Mouse (Mus musculus) v-Abl transformed pro-B cells (cell line): Measurements from ENCODE around the gene Dbx1.

Source experiments
- in situ Hi-C, 2 experiments: fragments of 400-800 bp; cut with MboI; formaldehyde crosslinking; loops; one replicate each; pipeline ENCODE4 v1.15.1; 2025; ENCODE audit not compliant: unreplicated experiment in 2 of 2

Dbx1 gene

DNA sequence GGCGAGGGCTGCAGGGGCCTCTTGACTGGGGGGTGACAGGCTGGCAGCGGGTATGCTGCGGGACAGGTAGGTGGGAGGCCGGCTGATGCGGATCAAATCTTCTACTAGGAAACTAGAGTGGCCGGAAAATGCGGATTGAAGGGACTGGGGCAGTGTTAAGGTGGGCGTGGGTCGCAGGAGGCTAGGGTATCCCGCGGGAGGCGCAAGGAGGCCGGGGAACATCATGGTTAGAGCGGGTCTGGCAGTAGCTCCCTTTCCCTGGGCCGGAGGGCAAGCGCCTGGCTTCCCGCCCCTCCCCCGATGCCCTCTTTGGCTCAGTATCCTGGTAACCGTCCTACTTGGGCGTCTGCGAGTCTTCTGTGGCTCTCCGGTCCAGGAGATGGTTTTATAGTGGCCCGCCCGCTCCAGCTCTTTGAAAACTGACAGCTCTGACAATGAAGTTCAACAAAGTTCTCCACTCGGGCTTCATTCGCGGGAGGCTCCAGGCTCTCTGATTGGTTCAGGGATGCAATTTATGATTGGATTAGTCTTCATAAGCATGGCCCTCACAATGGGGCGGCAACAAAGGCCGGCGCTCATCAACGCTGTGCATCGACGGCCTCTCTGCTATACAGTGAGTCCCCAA, at the start of gene Dbx1:
Gene Dbx1, minus strand, starts transcription at position 359 of the 625 bp plus-strand sequence.
- in situ Hi-C loops: no loop called here

DNA sequence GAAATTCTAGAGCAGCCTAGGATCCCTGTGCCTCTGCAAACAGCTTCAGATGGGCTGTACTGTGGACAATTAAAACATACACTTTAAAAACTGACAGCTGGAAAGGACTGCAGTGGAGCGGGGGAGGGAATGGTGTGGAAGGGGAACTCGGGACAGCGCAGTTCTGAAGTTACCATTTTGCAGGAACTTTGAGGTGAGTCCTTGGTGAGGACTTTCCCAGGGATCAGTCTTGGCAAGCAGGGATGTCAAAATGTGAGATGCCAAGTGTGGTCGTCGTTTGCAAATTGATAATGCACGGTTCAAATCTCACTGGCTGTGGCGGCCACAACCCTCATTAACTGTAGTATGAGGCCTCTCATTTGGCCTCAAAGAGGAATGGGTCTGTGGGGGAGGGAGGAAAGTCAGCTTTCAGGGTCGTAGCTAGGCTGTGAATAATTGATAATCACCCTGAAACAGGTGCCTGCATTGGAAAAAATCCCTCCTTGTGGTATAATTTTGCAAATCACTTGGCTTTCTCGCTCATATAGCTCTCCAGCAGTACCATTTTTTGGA, 42.3 kb upstream of the Dbx1 start:
- in situ Hi-C loops: no loop called here

DNA sequence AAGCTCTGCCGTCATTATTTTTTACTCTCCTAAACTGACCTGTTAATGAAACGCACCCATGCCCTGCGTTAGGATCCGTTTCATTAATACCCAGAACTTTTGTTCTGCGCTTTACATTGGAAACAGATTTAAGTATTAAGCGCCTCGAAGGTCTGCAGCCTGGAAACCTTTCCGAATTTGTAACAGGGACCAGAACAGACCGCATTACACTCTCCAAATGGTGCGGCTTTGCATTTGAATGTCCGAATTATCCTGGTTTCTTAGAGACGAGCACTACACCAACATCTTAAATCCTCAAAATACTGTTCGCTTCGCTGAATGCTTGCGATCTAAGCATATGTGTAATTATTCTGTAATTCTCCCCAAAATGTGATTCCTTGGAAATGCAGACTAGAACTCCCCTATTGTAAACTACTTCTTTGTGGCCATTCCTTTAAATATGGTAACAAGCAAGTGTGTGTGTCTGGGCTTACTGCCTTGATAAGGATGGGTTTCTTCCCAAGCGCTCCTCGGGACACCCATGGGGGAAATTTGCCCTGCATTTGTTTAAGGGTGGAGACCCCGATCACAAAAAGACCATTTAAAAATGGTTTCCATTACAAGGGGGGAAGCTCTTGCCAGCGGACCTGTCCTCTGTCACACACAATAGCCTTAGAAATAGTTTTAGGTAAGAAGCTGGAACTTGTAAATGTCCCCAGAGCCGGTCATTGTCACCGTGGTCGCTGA, 41.6 kb upstream of the Dbx1 start:
- in situ Hi-C loops: no loop called here

DNA sequence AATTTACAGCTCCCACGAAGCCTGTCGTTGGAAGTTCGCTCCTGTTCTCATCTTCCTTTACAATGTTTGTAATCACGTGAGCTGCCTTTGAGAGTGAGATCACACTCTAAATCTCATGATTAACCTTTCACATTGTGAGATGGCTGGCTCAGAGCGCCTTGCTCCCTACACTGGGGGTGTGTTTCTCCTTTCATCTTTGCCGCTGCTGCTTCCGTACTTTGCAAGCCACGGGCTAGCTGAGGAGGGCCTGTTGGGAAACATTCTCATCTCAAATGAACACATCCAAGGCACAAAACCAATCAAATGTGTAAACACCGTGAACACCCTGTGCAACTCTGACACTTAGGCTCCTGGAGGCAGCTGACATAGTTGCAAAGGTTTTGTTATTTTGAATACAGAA, 40.5 kb upstream of the Dbx1 start:
- in situ Hi-C loops: no loop called here

DNA sequence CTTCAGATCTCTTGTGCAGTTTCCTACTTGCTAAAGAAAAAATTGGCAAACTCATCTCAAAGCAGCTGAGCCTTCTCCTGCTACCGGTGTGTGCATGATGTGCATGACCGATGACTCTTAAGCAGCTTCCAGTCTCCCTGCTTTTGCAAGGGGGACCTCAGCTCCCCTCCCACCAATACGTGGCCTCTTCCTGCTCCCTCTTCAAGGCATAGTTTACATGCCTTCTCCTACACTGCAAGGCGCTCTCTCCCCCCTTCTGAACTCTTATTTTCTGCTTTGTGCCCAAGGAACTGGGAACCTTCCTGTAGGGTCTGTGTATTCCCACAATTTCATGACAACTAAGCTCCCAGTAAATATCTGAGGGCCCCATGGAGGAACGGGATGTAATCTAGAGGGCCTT, 40.0 kb upstream of the Dbx1 start:
- in situ Hi-C loops: no loop called here

DNA sequence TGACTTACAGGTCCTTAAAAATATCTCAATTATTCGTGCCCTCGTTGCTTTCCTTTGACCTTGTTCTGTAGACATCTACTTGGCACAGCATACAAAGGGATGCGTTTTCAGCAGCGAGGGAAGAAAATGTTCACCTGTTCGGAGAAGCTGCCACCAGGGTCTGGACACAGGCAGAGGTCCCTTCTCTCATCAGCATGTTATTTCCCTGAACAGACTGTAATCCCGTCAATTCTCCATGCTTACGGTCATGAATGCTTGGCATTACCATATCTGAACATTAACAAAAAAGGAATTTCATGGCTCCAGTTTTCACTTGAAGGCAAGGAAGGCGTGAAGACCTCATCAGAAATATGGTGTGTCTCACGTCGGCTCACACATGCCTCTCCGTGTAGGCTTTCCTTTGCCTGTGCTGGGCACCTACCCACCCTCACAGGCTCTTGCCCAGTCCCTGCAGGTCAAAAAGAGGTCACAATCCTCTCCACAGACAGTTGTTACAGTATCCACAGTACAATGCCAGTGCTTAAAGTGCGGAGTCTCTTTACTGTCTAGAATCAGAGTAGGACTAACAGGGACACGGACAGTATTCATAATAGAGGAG, 31.7 kb upstream of the Dbx1 start:
- in situ Hi-C loops: no loop called here

DNA sequence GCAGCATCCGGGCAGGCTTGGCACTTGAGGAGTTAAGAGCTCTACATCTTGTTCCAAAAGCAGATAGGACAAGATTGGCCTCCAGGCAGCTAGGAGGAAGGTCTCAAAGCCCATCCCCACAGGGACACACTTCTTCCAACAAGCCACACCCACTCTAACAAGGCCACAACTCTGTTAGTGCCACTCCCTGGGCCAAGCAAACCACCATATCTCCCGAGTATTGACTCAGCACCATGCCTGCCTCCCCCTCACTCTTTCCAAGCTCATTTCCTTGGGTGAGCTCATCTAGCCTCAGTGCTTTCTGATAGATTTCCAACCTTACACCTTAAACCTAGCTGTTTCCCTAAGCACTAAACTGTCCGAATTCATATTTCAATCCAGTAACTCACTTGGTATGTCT, 26.9 kb upstream of the Dbx1 start:
- in situ Hi-C loops: no loop called here

DNA sequence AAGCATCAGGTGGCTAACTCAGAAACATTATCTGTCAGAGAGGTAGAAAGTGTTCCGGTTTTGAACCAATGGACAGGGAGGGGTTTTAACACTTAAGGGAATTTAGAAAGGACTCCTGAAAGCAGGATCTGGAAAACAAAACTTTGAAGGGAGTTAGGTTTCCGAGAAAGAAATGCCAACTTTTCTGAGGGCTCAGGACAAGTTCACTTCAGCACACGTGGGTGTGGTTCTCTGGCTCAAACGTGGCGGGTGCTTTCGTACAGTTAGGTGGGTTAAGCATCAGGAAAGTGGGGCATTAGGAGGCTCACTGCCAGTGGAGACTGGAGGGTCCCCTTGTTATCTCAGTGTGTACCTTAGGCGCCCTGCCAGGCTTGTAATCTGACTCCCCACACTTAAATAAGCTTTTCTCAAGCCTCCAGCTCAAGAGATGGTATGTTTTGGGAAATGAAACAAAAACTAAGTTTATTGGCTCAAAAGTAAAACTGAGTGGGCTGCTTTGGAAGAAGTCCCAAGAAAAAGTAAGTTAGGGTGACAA, 25.9 kb upstream of the Dbx1 start:
- in situ Hi-C loops: no loop called here

DNA sequence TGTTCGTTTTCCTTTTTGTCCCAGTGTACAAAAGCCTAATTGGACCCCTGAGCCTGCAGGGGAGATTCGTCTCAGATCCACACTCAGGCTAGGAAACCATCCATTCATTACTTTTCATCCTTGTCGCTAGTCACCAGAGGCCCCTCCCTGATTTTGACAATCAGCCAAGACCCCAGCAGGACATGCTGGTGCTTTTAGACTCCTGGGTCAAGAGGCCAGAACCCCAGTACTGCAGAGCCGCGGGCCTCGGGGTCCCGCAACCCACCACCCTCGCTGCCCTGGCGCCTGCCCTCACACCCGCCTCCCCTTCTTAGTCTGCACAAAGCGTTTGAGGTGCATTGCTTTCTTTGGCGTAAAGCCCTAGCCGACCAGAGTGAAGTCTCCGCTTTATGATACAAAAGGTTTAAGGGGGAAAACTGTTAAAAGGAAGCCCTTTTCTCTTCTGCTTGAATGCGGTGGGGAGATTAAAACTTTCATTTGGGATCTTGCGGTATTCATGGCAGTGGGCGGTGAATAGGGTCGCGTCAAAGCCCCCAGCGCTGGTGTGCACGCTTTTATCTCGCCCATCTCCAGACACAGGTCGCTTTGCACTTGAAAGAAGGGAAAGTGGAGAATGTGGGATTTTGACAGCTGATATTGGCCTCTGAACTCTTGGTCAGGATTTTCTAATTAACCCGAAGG, 25.3 kb upstream of the Dbx1 start:
- in situ Hi-C loops: no loop called here

DNA sequence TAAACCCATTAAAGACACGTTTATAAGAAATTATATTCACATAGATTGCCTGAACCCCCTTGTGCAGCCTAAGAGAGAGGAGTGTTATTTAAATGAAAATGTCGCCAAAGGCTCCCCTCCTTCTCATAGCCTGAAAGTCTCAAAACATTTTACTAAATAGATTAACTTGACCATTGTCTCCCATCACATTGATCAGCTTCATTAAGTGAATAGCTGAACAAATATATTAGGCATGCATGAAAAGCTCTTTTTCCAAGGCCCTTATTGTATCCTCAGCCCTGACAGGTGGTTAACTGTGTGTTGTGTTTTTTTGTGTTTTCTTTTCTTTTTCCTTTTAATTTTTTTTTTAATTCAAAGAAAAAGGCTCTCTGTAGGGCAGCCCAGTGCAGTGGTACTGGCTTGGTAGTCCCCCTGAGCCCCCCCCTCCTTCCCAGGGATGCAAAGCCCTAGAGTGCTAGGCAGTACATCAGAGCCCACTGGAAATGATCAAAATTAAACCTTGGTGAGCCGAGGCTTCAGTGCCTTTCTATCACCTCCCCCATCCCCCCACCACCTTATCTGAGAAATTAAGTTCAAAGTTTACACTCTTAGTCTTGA, 4.2 kb upstream of the Dbx1 start:
- in situ Hi-C loops: no loop called here

DNA sequence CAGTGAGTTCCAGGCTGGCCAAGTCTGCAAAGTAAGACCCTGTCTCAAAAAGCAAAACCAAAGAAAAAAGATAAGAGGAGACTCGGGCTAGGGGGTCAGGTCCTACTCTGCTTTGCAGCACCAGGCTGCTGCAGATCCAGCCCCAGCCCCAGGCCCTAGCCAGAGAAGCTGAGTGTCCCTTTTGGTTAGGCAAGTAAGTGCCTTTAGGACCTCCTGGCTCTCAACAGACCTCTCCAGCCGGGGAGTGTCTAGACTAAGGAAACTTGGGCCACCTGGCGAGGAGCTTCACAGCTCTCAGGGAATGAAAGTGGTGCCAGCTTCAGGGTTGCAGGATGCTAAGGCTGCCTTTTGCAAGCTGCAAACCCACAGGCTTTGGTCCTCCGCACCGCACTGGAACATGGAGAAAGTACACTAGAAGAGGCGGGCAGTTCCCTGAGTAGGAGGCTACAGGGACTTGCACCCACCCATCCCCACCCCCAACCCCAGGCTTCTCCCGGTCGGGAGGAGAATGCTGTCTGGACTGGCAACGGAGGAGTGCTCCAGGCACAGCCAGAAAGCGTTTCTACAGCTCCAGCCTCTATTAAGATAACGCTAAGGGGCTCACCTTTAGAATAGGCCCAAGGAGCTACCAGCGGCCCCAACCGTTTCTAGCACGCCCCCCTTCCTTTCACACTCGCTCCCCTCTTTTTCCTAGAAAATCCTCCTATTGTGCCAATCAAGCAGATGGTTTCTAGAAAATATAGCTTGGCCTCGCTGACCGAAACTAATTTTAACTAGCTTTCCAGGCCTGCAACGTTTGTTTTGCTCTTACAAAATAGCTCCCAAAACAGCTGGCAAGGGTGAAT, 3.4 kb upstream of the Dbx1 start:
- in situ Hi-C loops: no loop called here

DNA sequence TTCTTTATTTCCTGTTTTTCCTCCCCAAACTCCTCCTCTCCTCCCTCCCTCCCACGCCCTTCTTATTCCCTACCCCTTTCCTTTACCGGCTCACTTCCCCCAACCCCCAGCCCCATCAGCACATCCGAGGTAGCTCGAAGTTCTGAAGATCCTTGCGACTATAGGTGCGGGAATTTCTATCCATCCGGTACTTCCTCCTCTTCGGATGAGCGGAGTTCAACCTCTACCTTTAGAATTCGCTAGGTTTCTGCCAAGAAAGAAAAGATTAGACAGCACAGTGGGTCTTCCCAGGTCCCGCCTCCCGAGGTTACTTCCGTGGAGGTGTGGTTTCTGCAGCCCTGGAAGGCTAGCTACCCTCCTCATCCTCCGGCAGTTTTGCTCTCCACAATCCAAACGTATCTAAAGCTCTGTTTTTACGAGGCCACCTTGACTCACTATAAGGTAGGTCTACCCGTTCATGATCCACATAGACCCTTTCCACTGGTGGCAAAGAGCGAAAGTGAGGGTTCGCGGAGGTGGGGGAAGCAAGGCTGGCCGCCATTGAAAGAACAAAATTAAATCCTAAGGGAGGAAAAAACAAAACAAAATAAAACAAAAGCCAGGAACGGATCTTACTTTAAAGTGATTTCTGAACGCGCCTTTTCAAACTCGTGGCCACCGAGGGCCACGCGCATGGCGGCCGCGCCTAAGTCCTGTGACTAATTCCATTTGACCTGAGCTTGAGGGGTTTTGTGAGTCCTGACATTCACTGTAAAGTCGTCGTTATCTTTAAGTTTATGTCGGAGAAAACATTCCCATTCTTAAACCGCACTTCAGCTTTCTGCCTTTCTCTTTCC, 2.5 kb upstream of the Dbx1 start:
- in situ Hi-C loops: no loop called here

DNA sequence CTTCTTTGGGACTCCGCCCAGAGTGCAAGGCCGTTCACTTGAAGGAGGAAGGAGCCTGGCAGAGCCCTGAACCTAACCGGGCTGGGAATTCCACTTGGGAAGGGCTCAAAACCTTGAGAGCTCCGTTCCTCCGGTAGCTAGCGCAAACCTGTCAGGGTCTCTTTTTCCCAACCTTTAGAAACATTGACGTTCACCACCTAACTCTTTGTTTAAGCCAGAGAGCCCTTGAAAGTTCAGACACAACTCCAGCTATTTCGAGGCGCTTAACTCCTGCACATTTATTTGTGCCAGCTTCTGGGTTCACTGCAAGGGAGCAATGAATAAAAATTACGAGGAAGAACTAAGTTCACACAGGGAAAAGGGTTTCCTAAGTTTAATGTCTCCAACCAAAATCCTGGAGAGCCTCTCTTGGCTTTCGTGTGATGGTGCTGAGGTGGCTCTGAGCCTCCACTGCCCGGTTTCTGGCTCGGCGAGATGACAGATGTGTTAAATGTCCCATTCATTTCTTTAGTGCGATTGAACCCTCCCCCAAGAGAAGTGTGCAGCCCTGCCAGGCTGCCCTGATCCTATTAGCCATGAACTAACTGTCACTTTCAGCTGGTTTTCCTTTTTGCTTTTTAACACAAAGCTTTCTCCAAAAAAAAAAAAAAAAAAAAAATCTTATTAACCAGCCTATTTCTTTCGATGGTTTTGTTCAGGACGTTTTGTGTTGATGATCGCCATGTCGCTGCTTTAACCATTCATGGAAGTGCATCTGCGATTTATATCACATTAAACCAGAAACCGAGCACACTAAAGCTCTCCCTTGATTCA, 1.4 kb upstream of the Dbx1 start:
- in situ Hi-C loops: no loop called here

DNA sequence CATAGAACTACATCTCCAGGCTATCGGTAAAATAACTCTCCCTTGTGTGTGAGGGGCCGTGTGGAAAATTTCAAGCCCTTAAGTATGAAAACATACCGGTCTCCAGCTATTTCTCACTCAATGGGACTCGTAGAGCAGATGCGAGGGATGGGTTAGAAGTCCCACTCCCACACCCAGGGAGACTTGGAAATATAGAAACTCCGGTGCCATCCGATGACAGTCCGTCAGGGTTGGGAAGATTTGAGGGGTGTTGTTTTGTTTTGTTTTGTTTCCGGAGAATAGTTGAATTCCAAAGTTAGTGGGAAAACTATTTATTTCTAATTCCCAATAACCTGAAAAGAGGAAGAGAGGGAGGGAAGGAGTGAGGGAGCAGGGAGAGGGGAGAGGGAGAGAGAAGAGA, 632 bp upstream of the Dbx1 start:
- in situ Hi-C loops: no loop called here

DNA sequence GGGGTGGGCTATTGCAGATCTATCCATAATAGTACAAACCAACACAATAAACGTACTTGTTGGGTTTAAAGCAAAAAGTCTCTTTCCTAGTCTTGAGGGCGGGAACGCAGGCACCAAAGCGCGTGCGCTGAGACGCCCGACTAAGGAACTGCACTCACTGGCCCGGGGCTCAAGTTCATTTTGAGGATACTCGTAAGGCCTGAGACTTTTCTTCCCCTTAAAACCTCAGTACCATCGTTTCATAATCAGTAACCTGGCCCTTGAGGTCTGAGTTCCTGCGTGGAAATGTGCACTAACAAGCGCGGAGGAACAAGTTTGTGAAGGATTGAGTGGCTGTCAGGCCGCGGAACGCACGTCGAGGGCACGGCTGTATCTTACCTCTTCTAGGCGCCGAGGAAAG, 678 bp downstream of the Dbx1 start:
- in situ Hi-C loops: no loop called here

DNA sequence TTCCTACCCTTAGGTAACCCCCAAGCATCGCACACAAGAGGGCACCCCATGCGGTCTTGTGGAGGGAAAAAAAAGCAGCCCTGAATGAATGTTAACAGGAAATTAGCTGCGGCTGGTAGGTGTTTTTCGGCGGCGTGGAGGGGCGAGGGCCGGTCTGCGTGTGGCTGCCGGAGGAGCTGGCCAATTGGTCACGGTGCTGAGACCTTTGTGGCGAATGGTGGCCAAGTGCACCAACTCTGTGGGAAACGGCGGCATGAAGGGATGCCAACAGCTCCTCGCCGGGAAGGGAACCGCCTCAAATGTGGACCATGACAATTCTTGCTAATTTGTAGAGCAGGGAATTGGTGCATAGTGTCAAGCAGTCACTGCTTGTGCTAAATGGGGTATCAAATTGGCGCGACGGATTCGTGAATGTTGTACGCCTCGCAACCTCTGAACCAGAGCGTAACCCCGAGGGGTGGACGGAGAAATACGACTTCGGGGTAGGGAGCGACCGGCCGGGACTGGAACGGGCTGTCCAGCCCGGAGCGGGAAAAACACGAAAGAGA, 1.5 kb downstream of the Dbx1 start:
- in situ Hi-C loops: no loop called here

DNA sequence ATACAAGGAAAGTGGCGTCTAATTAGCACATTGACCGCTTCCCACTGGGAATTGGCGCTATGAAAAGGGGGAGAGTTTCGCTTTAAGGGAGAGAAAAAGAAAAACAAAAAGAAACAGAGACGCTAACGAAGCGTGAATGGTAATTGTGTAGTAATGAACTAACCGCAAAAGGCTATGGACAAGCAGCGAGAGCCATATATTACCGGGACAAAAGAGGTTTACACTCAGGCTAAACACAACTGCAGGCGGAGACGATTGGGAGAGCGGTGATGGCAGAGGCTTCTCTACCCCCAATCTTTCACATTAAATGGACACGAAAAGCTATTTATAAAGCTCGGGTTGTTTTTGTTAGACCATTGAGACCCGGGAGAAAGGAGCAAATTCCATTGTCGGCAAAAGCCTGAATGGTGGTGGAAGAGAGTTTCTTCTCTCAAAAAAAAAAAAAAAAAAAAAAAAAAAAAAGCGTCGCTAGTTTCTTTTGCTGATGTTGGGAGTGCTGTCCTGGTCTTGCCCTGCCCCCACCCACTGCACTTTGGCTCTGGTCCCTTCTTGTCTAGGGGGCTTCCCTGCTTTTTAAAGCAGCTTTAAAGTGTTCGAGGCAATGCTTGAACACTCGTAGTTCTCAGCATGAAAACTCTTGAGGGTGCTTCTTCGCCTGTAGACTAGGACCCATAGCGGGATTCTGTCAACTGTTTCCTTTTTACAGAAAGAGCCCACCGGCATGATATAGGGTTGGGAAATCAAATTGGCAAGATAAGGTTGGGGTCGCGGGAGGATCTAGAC, 2.2 kb downstream of the Dbx1 start:
- in situ Hi-C loops: no loop called here
